In the genomic region with DNA sequence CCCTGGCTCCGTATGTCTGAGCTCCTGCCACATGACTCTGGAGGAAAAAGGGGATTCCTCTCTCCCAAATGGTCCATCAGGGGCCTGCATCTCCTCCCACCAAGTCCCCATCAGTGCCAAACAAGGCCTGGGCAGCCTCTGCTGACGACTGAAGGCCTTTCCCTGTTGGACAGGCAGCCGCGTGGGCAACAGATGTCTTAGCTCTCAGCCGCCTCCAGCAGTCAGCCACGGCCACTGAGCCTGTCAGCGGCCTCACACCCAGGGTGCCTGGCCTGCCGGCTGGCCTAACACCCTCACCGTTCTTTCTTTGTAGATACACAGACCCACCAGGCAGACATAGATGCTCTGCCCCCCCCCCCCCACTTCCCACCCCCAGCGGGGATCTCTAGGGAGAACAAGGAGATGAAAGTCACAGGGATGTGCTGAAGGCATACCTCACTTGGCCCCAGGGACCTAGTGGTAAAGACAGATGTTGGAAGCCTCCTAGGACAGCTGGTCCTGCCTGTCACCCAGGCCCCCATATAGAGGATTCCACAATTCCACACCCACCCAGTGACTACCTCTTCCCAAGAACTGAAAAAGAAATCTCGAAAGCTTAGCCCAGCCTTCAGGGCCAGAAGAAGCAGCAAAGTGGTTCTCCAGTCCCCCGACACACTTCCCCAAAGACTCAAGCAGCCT, we compare ENCODE assay signal across 10 mouse cellular contexts. TPM values are rescaled to one million over a fixed set of nuclear protein-coding genes. Genes with fewer than 3 reads are reported as not detected.
A peak's percentile ranks its signal among the peaks of the same experiment; 100 is the strongest.
DNase-seq lines count a peak whose midpoint lies in the region; ATAC-seq and TF ChIP-seq lines count a peak whose summit lies in the region.
"Had no signal": no experiment of that assay in that cellular context is flagged by ENCODE, and none has a peak within 500 bp of the region (broad histone marks: within the 10 kb centered on the region; RNA-seq: fewer than 3 reads in every experiment).

No protein-coding gene starts in this region.

- no peak for TF ChIP-seq EP300 in heart, adult 2 months (IDR thresholded peaks at IDR 0.05; ENCODE audit: insufficient read depth, low read depth, low read length)

- H3K27me3 ChIP-seq in heart, adult 2 months (ENCODE audit: control insufficient read depth, insufficient read depth, low read length), result no peaks in the 10 kb centered on the region
- no peaks in the 10 kb centered on the region for H3K27me3 ChIP-seq in hindbrain, postnatal 0 days (ENCODE audit: insufficient read depth, low read length)
- H3K27me3 ChIP-seq in midbrain, embryonic 10.5 days (ENCODE audit: low read depth, poor library complexity, severe bottlenecking), result peaks cover 45% of the 10 kb centered on the region
- H3K27me3 ChIP-seq: CH12.LX had no signal

- intact Hi-C loops in heart, adult 2 months (cut with DNase I), result no loop called here

- no peak overlapping the region; the same call in 1 of the 2 replicates for H3K4me3 ChIP-seq in heart, adult 2 months
- H3K4me3 ChIP-seq in embryonic fibroblast, embryonic 13.5 days (ENCODE audit: insufficient read depth, low read length), result no peak overlapping the region
- peak overlapping the region; percentile 52; the same call in 1 of the 2 replicates for H3K4me3 ChIP-seq in hindbrain, postnatal 0 days (ENCODE audit: low read length)
- H3K4me3 ChIP-seq in midbrain, embryonic 10.5 days, result peak overlapping the region; percentile 69

- no peaks in the 10 kb centered on the region for H3K9me3 ChIP-seq in hindbrain, postnatal 0 days (ENCODE audit: low read length)
- no peaks in the 10 kb centered on the region for H3K9me3 ChIP-seq in midbrain, embryonic 10.5 days (replicated peaks)

- peak overlapping the region; percentile 83 for H3K4me2 ChIP-seq in hindbrain, postnatal 0 days (ENCODE audit: low read depth, low read length)

- peak overlapping the region; percentile 71 for H3K27ac ChIP-seq in heart, adult 2 months
- no peak overlapping the region; the same call in 1 of the 2 replicates for H3K27ac ChIP-seq in embryonic fibroblast, embryonic 13.5 days (ENCODE audit: insufficient read depth, low read length)
- peak overlapping the region; percentile 54; the same call in 1 of the 2 replicates for H3K27ac ChIP-seq in hindbrain, postnatal 0 days
- H3K27ac ChIP-seq in midbrain, embryonic 10.5 days (replicated peaks), result peak overlapping the region; percentile 85

- peak; percentile 47 to 53 for DNase-seq in heart, adult 2 months
- no peak for DNase-seq in heart, adult 8-10 months (ENCODE audit: low spot score)
- peak; percentile 56 for DNase-seq in hindbrain, postnatal 0 days (ENCODE audit: low spot score)
- DNase-seq in midbrain, embryonic 10.5 days (ENCODE audit: low spot score), result peak; percentile 40
- no peak for DNase-seq in layer of hippocampus, adult 9-11 months
- no peak for DNase-seq in thymus, postnatal 14 days
- no peak for DNase-seq in adrenal gland, postnatal 10 days

- no peaks in the 10 kb centered on the region for H3K79me2 ChIP-seq in heart, adult 2 months (replicated peaks; ENCODE audit: control insufficient read depth, insufficient read depth, low read length)

- H3K9ac ChIP-seq in heart, adult 2 months (ENCODE audit: low read depth, low read length), result no peak overlapping the region; the same call in 1 of the 2 replicates
- H3K9ac ChIP-seq in hindbrain, postnatal 0 days (replicated peaks; ENCODE audit: low read length), result 0 out of 2 replicates have a peak overlapping the region, but pooled peaks have one; percentile 51

- TF ChIP-seq CTCF in heart, adult 2 months (IDR thresholded peaks at IDR 0.05), result no peak
- TF ChIP-seq CTCF in embryonic fibroblast, embryonic 13.5 days (IDR thresholded peaks at IDR 0.05; ENCODE audit: borderline replicate concordance, insufficient read depth, low read length), result no peak
- TF ChIP-seq CTCF in hindbrain, postnatal 0 days (IDR thresholded peaks at IDR 0.05; ENCODE audit: low read depth), result no peak

- TF ChIP-seq POLR2A in heart, adult 2 months (IDR thresholded peaks at IDR 0.05; ENCODE audit: insufficient read depth, low read depth, low read length), result no peak
- peak; percentile 36; the same call in 1 of the 2 replicates for TF ChIP-seq POLR2A in embryonic fibroblast, embryonic 13.5 days (IDR thresholded peaks at IDR 0.05; ENCODE audit: low read depth, low read length)

- peak; percentile 16; the same call in 1 of the 2 replicates for ATAC-seq in hindbrain, postnatal 0 days

- H3K4me1 ChIP-seq in heart, adult 2 months (ENCODE audit: control insufficient read depth, insufficient read depth, low read length), result peaks cover 23% of the 10 kb centered on the region
- 0 out of 2 replicates have a peak, but pooled peaks cover 4% of the 10 kb centered on the region for H3K4me1 ChIP-seq in embryonic fibroblast, embryonic 13.5 days (ENCODE audit: control insufficient read depth, insufficient read depth, low read length)
- peaks cover 8% of the 10 kb centered on the region; the same call in 1 of the 2 replicates for H3K4me1 ChIP-seq in hindbrain, postnatal 0 days (ENCODE audit: insufficient read depth, low read length)
- H3K4me1 ChIP-seq in midbrain, embryonic 10.5 days, result peaks cover 38% of the 10 kb centered on the region

- H3K36me3 ChIP-seq in heart, adult 2 months (ENCODE audit: control insufficient read depth, insufficient read depth, low read length), result no peaks in the 10 kb centered on the region
- H3K36me3 ChIP-seq in hindbrain, postnatal 0 days (ENCODE audit: insufficient read depth, low read length), result no peaks in the 10 kb centered on the region
- H3K36me3 ChIP-seq in midbrain, embryonic 10.5 days, result no peaks in the 10 kb centered on the region

- 50% methylated on average over 12 of the region's 12 CpGs for WGBS in heart, adult 2 months
- WGBS in hindbrain, postnatal 0 days, result 30% methylated on average over 12 of the region's 12 CpGs
- 39% methylated on average over 12 of the region's 12 CpGs for WGBS in midbrain, embryonic 10.5 days

RNA-seq across cellular contexts. Expression of a gene that starts 1.4 kb away (rescaled TPM):
- 10 to 100 TPM; 30.8 to 33.8 TPM for total RNA-seq in heart, adult 2 months (2021)
- polyA plus RNA-seq in heart, adult 2 months (2012; rRNA removed), result 57.6 and 58.2 TPM in 2 replicates
- total RNA-seq in heart, adult 8-10 months (2022), result 10 to 100 TPM; 29.1 to 39.9 (median 35.2) TPM
- 18.3 and 20.0 TPM in 2 replicates for polyA plus RNA-seq in embryonic fibroblast, embryonic 13.5 days (2011; ENCODE audit: insufficient read length, low read depth, missing spikeins)
- 46.1 and 51.1 TPM in 2 replicates for total RNA-seq in hindbrain, postnatal 0 days (2014; rRNA removed)
- 47.6 and 54.6 TPM in 2 replicates for polyA plus RNA-seq in hindbrain, postnatal 0 days (2015; fragmentation: Nextera tagmentation; extraction: Ambion mirVana)
- 52.4 and 57.4 TPM in 2 replicates for polyA plus RNA-seq in midbrain, embryonic 10.5 days (2016; fragmentation: Nextera tagmentation; extraction: Ambion mirVana)
- 10 to 100 TPM; 14.3 to 23.9 TPM for total RNA-seq in adrenal gland, postnatal 10 days (2021)
- total RNA-seq: CH12.LX had no signal

RNA-seq across cellular contexts. Expression of a gene that starts 32.4 kb away (rescaled TPM):
- 10 to 100 TPM; 59.9 to 63.6 TPM for total RNA-seq in heart, adult 2 months (2021)
- 37.4 and 62.3 TPM in 2 replicates for polyA plus RNA-seq in heart, adult 2 months (2012; rRNA removed)
- total RNA-seq in heart, adult 8-10 months (2022), result 10 to 100 TPM; 57.4 to 71.1 (median 64.1) TPM
- polyA plus RNA-seq in embryonic fibroblast, embryonic 13.5 days (2011; ENCODE audit: insufficient read length, low read depth, missing spikeins), result 76.7 and 86.7 TPM in 2 replicates
- 6.5 and 9.7 TPM in 2 replicates for total RNA-seq in hindbrain, postnatal 0 days (2014; rRNA removed)
- polyA plus RNA-seq in hindbrain, postnatal 0 days (2015; fragmentation: Nextera tagmentation; extraction: Ambion mirVana), result 8.4 and 9.0 TPM in 2 replicates
- polyA plus RNA-seq in midbrain, embryonic 10.5 days (2016; fragmentation: Nextera tagmentation; extraction: Ambion mirVana), result 25.0 and 25.2 TPM in 2 replicates
- 10 to 100 TPM; 18.6 to 20.1 TPM for total RNA-seq in adrenal gland, postnatal 10 days (2021)
- total RNA-seq: neutrophil, adult 5-6 weeks had no signal

RNA-seq across cellular contexts. Expression of a gene that starts 39.6 kb away (rescaled TPM):
- total RNA-seq in heart, adult 2 months (2021), result 1 to 10 TPM; 5.1 to 5.5 TPM
- polyA plus RNA-seq in heart, adult 2 months (2012; rRNA removed), result 5.6 and 7.0 TPM in 2 replicates
- total RNA-seq in heart, adult 8-10 months (2022), result 1 to 10 TPM; 4.8 to 7.1 (median 5.4) TPM
- polyA plus RNA-seq in embryonic fibroblast, embryonic 13.5 days (2011; ENCODE audit: insufficient read length, low read depth, missing spikeins), result 1.1 TPM in 1 of 2 replicates, not detected in the other
- 7.2 and 14.6 TPM in 2 replicates for total RNA-seq in hindbrain, postnatal 0 days (2014; rRNA removed)
- polyA plus RNA-seq in hindbrain, postnatal 0 days (2015; fragmentation: Nextera tagmentation; extraction: Ambion mirVana), result 7.2 and 8.8 TPM in 2 replicates
- polyA plus RNA-seq in midbrain, embryonic 10.5 days (2016; fragmentation: Nextera tagmentation; extraction: Ambion mirVana), result 1.2 and 1.3 TPM in 2 replicates
- total RNA-seq in adrenal gland, postnatal 10 days (2021), result 1 to 10 TPM; 3.3 to 4.2 TPM
- total RNA-seq: CH12.LX had no signal

Comparison
In these comparisons a context has a peak if more than half of its experiments do, and no peak if none do; other contexts are left out.
1. DNase-seq: peak in heart, adult 2 months (2 of 2), hindbrain, postnatal 0 days (single experiment) and midbrain, embryonic 10.5 days (single experiment); none in heart, adult 8-10 months (single experiment), layer of hippocampus, adult 9-11 months (single experiment), thymus, postnatal 14 days (single experiment) and adrenal gland, postnatal 10 days (single experiment).
2. H3K4me3 ChIP-seq: peak in hindbrain, postnatal 0 days (single experiment) and midbrain, embryonic 10.5 days (single experiment); none in heart, adult 2 months (single experiment) and embryonic fibroblast, embryonic 13.5 days (single experiment).